Mouse (Mus musculus) retina, postnatal 1 day (tissue): Measurements from ENCODE around the gene Syde2.
"Not testable (repeated sequence)": the region's sequence is repeated elsewhere in the genome, so short reads cannot be mapped to it uniquely, and the experiment has no call there.

ENCODE experiments used
- DNase-seq: peaks from one replicate; pipeline ENCODE4 v3.0.0-alpha.2; 2012

The Syde2 gene

DNA sequence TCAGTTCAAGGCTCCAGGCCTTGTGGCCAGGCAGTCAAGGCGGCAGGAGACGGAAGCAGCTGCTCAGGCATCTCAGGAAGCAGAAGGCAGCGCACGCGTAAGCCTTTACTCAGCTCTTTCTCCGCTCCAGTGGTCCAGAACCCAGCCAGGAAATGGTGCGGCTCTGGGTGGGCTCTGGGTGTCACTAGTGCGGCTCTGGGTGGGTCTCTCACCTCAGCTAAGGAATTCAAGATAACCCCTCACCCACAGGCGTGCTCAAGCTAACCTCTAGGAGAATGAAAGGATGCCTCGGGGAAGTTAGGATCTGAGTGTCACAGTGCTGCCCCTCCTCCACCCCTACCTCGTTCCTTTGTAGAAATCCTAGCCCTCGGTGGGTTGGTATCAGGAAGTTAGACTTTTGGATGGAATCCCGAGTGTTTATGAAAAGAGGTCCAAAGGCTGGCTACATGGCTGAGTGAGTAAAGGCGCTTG lies 18.6 kb upstream of the Syde2 start:
- DNase-seq: no peak

DNA sequence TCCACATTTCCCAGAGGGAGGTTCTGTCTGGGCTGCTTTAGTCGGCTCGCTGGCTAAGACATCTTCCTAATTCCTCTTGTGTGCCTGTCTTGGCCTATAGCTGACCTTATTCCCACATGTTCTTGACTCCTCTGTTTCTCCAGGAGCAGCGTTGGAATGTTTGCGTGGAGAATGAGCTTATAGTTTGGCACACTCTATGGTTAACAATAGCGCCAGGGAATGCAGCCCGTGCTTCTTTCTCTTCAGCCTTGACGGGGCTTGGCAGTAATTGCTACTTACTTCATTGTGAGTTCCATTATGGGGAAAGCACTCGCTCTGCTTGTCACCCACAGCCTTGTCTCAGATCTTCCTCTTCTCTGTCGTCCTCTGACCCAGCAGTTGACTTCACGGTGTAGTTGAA lies 16.2 kb upstream of the Syde2 start:
- DNase-seq: no peak

DNA sequence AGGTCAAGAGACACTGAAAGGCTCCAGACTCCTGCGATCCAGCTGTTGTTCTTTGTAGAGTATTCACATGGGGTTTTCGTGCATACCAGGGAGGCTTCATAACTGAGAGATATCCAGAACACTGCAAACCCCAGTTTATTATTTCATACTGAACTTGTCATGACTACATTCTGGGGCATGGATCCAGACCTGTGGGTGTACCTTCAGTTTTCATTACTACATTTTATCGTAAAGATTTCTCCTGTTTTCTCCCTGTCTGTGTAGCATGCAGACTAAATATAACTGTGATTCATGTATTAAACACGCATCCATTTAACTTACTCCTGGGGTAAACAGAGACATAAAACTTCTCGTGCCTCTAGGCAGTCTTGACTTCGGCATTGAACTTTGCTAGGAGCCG lies 12.7 kb upstream of the Syde2 start:
- no peak for DNase-seq

- no peak for DNase-seq
Measured at GRCm38 (mm10) chr3:145985333-145985925, 2.2 kb upstream of the Syde2 start.

DNA sequence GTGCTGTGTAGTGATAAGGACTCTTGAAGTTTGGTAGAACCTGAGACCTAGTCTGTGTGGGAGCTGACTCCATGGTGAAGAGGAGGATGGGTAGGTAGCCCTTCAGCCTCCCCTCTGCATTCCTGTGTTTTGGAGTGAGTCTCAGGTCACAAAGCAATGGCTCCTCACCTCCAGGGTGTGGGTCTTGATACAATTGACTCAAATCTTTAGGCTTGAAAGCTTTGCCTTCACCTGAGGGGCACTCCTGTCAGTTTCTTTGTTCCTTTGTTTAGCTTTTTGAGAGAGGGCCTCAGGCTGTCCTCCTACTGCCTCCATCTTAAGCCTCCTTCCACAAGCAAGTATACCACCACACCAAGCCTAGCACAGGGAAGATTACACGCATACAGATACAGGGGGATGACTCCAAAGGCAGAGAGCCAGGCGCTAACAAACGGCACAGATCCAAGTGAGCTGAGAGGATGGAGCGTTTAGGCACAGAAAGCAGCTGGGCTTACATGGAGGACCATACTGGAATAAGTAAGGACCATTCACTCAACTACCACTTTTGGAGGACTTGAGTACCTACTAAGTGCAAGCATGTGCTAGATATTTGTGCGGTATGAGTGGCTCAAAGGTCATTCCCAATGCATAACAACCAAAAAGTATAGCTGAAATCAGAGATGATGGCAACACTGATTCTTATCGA lies 1.2 kb upstream of the Syde2 start:
- no peak for DNase-seq

- DNase-seq: peak; percentile 88
Measured at GRCm38 (mm10) chr3:145987970-145988683, 457 bp downstream of the Syde2 start.

DNA sequence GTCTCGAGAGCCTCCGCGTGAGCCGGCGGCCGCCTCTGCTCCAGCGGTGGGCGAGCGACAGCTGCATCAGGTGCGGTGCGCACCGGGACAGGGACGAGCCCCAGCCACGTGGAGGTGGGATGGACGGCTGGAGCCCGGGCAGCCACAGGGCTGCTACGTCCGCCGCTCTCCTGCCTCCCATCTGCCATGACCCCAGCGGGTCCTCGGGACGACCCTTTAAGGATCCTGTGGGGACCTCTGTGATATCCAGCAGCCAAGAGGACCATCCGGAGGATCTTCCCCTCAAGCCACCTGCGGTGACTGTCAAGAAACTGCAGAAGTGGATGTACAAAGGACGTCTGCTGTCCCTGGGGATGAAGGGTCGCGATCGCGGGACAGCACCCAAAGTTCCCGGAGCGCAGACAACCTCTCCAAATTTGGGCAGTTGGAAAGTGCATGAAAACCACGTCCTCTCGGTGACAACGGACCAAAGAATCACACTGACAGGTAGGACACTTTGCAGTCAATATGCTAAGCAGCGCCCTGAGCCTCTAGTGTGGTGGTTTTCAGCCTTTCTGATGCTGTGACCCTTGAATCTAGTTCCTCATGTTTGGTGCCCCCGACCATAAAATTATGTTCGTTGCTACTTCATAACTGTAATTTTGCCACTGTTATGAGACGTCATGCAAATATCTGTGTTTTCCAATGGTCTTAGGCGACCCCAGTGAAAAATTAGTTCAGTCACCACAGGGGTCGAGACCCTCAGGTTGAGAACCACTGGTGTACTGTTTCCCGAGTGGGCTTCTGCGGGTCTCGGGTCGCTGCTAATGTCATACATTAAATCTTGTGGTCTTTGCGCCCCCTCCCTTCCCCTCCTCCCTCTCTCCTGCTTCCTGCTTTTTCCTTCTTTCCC lies 1.3 kb downstream of the Syde2 start:
- DNase-seq: no peak

DNA sequence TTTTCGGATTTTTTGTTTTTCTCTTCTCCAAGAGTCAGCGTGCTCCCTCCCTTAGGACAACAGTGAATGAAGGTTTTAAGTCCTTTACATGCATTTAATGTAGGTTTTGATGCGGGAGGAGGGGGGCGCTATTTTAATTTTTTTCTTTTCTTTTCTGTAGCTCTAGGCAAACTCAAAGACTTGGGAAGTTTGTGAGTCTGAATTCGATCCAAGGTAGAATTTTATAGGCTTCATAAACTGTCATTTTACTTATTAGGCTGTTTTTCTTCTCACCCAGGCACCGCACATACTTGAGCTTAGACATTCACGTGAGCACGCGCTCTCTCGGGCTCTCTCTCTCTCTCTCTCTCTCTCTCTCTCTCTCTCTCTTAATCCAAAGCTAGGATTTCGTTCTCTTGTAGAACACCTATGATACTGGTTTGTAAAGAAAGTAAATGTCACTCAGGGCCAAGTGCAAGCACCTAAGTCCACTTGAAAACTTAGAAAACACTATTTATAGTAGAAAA lies 2.0 kb downstream of the Syde2 start:
- peak; percentile 32 for DNase-seq

- DNase-seq: no peak
Measured at GRCm38 (mm10) chr3:145991130-145991529, 3.5 kb downstream of the Syde2 start.

DNA sequence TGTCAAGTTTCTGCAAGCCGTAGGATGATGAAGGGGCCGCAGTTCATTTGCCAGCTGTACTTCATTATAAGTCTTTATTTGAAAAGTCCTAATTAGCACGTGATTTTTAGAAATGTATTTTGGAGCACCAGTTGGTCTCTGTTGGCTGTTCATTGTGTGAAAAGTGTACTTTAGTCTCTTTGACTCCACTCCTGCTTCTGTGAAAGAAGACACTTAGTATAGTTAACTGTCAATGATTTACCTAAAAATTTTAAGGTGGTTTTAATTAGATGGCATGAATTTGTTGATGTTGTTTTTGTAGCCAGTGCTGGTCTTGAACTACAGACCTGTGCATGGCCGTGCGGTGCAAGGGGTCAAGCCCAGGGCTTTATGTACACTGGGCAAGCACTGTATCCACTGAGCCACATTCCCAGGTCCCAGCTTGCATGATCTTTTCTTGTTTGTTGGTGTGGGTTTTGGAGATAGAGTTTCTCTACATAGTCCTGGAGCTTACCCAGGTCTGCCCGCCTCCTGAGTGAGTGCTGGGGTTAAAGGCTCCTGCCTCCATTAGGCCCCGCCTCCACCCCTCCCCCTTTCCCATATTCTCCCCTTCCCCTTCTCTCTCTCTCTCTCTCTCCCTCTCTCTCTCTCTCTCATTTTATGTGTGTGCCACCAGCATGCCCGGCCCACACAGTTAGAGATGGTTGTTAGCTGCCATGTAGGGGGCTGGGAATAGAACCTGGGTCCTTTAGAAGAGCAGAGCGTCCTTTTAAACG lies 4.5 kb downstream of the Syde2 start:
- no peak for DNase-seq

DNA sequence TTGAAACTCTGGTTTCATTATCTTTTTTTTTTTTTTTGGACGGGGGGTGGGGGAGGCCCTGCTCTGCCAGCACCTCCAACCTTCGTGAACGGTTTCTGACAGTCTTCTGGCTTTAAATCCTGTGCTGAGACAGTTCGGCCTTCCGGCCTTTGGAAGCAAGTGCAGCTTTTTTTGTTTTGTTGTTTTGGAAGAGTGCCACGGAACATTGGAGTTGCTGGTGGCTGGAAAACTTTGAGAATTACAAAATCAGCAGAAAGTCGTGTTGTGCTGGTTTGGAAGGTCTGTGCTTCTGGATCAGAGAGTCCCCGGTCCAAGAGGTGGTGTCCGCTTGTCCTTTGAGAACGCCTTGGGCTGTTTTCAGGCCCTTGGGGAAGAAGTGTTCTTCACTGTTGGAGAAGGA lies 5.1 kb downstream of the Syde2 start:
- no peak for DNase-seq

DNA sequence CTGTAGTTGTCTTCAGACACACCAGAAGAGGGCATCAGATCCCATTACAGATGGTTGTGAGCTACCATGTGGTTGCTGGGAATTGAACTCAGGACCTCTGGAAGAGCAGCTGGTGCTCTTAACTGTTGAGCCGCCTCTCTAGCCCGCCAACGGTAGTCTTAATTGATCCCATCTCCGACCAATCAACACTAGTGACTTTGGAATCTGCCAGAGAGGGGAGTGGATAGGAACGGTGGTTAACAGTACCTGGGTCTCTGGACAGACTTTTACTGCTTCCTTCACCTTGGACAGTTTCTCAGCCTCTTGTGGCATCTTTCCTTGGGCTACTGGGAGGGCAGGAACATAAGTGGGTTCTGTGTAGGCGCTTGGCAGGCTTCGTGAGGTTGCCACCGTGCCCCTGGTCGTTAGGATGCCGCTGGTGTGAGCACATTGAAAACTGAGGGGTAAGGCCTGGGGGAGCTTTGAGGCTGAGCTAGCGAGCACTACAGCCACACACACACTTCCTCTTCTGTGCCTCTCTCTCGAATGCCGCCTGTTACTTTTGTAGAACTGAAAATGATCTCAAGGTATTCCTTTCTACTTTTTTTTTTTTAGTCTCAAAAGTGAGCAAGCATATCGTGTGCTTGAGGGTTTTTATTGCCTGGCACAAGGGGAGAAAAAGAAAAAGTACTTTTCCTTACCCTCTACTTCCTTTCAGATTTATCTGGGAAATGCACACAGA lies 6.0 kb downstream of the Syde2 start:
- DNase-seq: no peak

DNA sequence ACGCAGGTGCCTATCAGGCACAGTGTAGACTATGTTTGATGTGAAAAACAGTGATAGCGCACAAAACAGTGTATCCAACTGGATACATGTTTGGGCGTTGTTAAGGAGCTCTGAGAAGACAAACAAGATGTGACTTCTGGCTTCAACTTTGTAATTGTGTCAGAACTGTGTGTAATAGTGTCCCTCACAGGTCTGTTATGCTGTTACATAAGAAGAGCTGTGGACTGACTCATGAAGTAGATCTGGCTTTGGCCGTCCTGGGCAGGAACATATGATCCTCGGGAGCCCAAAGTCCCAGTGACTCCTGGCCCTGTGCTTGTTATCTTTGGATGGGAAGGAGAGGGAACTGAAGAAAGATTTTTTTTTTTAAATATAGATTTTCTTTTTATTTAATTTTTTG lies 7.8 kb downstream of the Syde2 start:
- DNase-seq: no peak

GRCm38 (mm10) chr3:145996539-145996938 lies 8.9 kb downstream of the Syde2 start:
- not testable (repeated sequence) for DNase-seq

DNA sequence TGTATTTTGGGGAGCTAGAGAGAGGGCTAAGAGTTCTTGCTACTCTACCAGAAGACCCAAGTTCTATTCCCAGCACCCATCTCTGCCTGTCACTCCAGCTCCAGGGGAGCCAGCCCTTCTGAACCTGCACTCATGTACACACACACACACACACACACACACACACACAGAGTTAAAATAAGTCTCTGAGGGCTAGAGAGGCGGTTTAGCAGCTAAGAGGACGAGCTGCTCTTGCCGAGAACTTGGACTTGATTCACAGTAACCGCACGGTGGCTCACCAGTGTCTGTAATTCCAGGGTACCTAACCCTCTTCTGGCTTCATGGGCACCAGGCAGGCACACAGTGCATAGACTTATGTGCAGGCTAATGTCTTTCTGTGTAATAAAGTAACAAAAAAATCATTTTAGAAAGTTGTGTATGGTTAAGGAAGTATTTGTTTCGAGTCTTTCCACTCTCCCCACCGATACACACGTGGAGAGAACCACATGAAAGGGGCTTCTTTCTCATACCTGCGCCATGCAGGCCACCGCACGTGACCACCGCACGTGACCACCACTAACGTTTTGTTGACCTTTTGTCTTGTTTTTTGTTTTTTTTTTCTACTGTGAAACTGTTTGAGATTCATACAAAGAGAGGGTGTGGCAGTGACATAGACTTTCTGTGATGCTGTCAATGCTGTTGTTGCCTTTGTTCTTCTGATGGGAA lies 16.8 kb downstream of the Syde2 start:
- no peak for DNase-seq

GRCm38 (mm10) chr3:146007872-146008271 lies 20.2 kb downstream of the Syde2 start:
- DNase-seq: no peak

DNA sequence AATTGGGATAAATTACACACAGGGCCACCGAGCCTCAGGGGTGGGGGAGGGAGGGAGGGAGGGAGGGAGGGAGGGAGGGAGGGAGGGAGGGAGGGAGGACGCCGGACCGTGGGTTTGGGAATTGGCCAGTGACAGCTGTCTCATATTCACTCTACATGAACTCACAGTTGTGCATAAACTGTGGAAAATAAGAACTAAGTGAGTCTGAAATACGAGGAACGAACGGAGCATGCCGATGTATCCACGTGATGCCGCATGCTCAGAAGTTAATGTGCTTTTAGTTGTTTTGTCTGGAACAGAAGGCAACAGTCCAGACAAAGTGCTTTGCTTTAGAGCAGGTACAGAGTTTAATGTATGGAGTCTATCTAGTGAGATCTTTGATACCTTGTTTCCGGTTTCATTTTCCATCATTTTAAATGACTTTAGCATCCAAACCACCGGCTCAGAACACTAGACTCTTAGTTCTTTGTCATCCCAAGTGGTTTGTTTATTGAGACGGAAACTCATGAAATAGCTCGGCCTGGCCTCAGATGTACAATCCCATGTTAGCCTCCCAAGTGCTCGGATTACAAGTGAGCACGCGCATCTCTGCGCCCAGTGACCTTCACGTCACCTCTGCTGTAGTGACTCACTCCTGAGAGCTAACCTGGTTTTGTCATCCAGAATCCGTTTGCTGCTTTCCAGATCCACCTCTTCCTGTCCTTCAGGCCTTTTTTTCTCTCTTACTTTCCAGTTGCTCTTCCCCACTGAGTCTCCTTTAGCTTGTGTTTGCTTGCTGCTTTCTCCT lies 22.4 kb downstream of the Syde2 start:
- peak; percentile 21 for DNase-seq

DNA sequence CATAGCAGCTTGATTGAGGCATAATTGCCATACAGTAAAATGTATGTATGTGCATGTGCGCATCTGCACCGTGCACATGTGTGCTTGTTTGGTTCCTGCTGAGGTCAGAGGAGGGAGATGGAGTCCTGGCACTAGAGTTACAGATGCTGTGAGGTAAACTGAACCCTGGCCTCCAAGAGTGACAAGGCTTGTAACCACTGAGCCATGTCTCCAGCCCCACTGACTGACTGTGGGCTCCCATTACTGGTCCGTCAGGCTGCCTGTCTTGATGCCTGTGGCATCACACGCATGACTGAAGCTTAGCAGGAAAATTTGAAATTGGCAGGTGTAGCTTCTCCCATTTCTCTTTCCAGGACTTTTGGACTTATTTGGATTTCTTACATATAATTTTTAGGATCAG lies 23.1 kb downstream of the Syde2 start:
- peak; percentile 48 for DNase-seq

GRCm38 (mm10) chr3:146011544-146012218 lies 24.0 kb downstream of the Syde2 start:
- DNase-seq: no peak
